Mouse (Mus musculus): Measurements from ENCODE around the gene Kiz.

GRCm38 (mm10) chr2:146984831-146985230 lies 129.2 kb downstream of the Kiz start:
- TF ChIP-seq CTCF (IDR thresholded peaks at IDR 0.05; ENCODE audit: low read depth, low read length) (no peak), POLR2A (IDR thresholded peaks at IDR 0.05; ENCODE audit: extremely low read depth, insufficient read depth, low read length) (no peak)

Data from liver, adult 2 months (tissue).